Mouse (Mus musculus) liver, embryonic 14.5 days (tissue): ENCODE measurements around the gene Ppfia3. TPM values are rescaled to one million over a fixed set of nuclear protein-coding genes. Genes with fewer than 3 reads are reported as not detected.

Experiments
- ATAC-seq: fragments of 200-750 bp; cut with Nextera tagmentation; 2 replicates; pipeline ENCODE4 v1.8.0; 2017; ENCODE audit warnings: moderate number of reproducible peaks, mild to moderate bottlenecking, moderate library complexity; ENCODE audit not compliant: insufficient read depth
- DNase-seq, 3 experiments: peaks; one replicate each; pipeline ENCODE4 v3.0.0-alpha.2; 2012 to 2013; ENCODE audit warnings: low read depth in 3 of 3, low spot score in 3 of 3
- H3K27ac ChIP-seq: fragments of 300-500 bp; sonication (generic); 2 replicates; pipeline ENCODE4 v1.5.1; 2014; ENCODE audit warnings: moderate library complexity, mild to moderate bottlenecking, control low read depth, inconsistent platforms
- H3K27me3 ChIP-seq: fragments of 300-500 bp; sonication (generic); 2 replicates; pipeline ENCODE4 v1.6.1; 2014; ENCODE audit warnings: mild to moderate bottlenecking, low read length, moderate library complexity; ENCODE audit not compliant: control insufficient read depth, insufficient read depth
- H3K36me3 ChIP-seq: fragments of 300-500 bp; sonication (generic); replicated peaks from 2 replicates; pipeline ENCODE4 v1.6.1; 2014; ENCODE audit warnings: low read depth; ENCODE audit not compliant: control insufficient read depth, insufficient read depth
- H3K4me1 ChIP-seq, 2 experiments: fragments of 200-500 bp in 1 of 2; fragments of 300-500 bp in 1 of 2; sonication (generic) in 1 of 2; replicated peaks; 2 replicates each; pipeline ENCODE4 v1.6.1; 2012 to 2014; ENCODE audit warnings: antibody characterized with exemption in 1 of 2, inconsistent platforms in 1 of 2, low read length in 1 of 2; ENCODE audit not compliant: control insufficient read depth in 2 of 2, insufficient read depth in 2 of 2
- H3K4me2 ChIP-seq: fragments of 300-500 bp; sonication (generic); 2 replicates; pipeline ENCODE4 v1.6.1; 2014; ENCODE audit warnings: low read depth, mild to moderate bottlenecking, control low read depth, moderate library complexity
- H3K4me3 ChIP-seq, 2 experiments: fragments of 200-500 bp in 1 of 2; fragments of 300-500 bp in 1 of 2; sonication (generic) in 1 of 2; 2 replicates each; pipeline ENCODE4 v1.5.1; 2012 to 2014; ENCODE audit warnings: low read depth in 2 of 2, low read length in 2 of 2, mild to moderate bottlenecking in 2 of 2, control low read depth in 1 of 2, inconsistent platforms in 1 of 2, moderate library complexity in 1 of 2; ENCODE audit not compliant: insufficient read depth in 1 of 2
- H3K9ac ChIP-seq: fragments of 300-500 bp; sonication (generic); replicated peaks from 2 replicates; pipeline ENCODE4 v1.6.1; 2014; ENCODE audit warnings: mild to moderate bottlenecking, control low read depth, moderate library complexity
- H3K9me3 ChIP-seq: fragments of 300-500 bp; sonication (generic); 2 replicates; pipeline ENCODE4 v1.6.1; 2016; ENCODE audit warnings: low read length, mixed read lengths; ENCODE audit not compliant: control insufficient read depth
- CTCF ChIP-seq: IDR thresholded peaks from 2 replicates; pipeline ENCODE4 v1.5.1; 2016; ENCODE audit warnings: antibody characterized with exemption, low read depth, control low read depth
- EP300 ChIP-seq: IDR thresholded peaks from 2 replicates; pipeline ENCODE4 v1.6.1; 2016; ENCODE audit warnings: antibody characterized with exemption, low read depth
- WGBS: fragments of 180-500 bp; shearing (Covaris S2); extraction: QIAGEN DNeasy Blood & Tissue Kit; methylation state at CpG from one replicate; pipeline ENCODE4 v1.1.7; 2014; ENCODE audit not compliant: insufficient replicate concordance; 5-methylcytosine and 5-hydroxymethylcytosine counted together
- polyA plus RNA-seq, 2 experiments: library from polyadenylated mRNA; depleted of rRNA in 1 of 2; stranded (reverse) in 1 of 2; unstranded in 1 of 2; fragments of >200 nt; fragmentation: Nextera tagmentation in 1 of 2; extraction: Ambion mirVana in 1 of 2; gene quantifications; 2 replicates each; pipeline versions ENCODE4 v1.2.1 to v1.2.3; 2012 to 2014

Gene Ppfia3
- polyA plus RNA-seq, 2 experiments = 0.21 TPM; not detected in 1

GRCm38 (mm10) chr7:45312686-45313453 lies 53.9 kb downstream of the Ppfia3 start:
- 47% methylated on average over 10 of the region's 10 CpGs for WGBS
- H3K4me2 ChIP-seq = no peak overlapping the region
- no peaks in the 10 kb centered on the region for H3K36me3 ChIP-seq
- DNase-seq (no peak), ATAC-seq (no peak)
- H3K4me1 ChIP-seq = no peaks in the 10 kb centered on the region
- no peaks in the 10 kb centered on the region for H3K27me3 ChIP-seq
- no peaks in the 10 kb centered on the region for H3K9me3 ChIP-seq
- H3K9ac ChIP-seq = no peak overlapping the region
- H3K4me3 ChIP-seq = no peak overlapping the region
- TF ChIP-seq CTCF = no peak
- TF ChIP-seq EP300 = no peak
- H3K27ac ChIP-seq = no peak overlapping the region

DNA sequence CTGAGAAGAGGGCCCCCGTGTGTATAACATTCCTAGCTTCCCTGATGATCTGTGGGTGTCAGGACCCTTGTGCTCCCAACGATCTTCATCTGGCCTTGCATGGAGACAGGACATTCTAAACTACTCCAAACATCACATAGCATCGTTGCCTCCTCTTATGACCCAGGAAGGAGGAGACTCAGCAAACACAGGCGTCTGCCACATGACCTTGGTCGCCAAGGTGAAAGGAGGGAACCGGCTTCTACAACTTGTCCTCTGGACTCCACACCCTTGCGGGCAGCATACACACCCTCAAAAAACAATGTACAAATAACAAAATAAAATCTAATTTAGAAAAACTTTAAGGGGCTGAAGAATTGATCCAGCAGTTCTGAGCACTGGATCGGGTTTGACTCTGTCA lies 54.8 kb downstream of the Ppfia3 start:
- Histone ChIP-seq H3K27me3 (no peaks in the 10 kb centered on the region), H3K4me2 (no peak overlapping the region), H3K36me3 (no peaks in the 10 kb centered on the region), H3K4me1 (no peaks in the 10 kb centered on the region), H3K27ac (no peak overlapping the region), H3K9ac (no peak overlapping the region), H3K9me3 (no peaks in the 10 kb centered on the region), H3K4me3 (no peak overlapping the region)
- TF ChIP-seq EP300 (no peak), CTCF (no peak)
- 48% methylated on average over 8 of the region's 8 CpGs for WGBS
- DNase-seq (no peak), ATAC-seq (no peak)

DNA sequence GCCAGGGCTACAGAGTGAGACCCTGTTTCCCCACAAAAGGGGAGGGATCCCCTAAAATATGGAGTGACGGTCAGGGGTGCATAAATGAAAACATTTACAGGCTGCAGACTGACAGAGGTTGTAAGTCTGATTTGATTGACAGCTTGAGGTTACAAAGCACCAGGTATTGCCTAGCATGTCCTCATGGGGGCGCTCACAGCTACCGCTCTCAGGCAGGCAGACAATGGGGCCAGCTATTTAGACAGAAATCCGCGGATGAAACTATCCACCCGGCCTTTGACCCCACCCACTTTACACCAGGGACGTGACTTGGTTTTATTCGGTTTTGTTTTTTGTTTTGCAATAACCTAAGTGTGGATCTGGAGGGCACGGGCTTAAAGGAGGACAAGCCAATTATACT lies 57.4 kb downstream of the Ppfia3 start:
- no peak overlapping the region for H3K9ac ChIP-seq
- TF ChIP-seq CTCF = peak; percentile 68
- TF ChIP-seq EP300 = no peak
- H3K36me3 ChIP-seq = no peaks in the 10 kb centered on the region
- H3K4me3 ChIP-seq = no peak overlapping the region
- ATAC-seq (no peak), DNase-seq (peak; percentile 14 to 22 (median 14))
- H3K9me3 ChIP-seq = no peaks in the 10 kb centered on the region
- WGBS = 10% methylated on average over 9 of the region's 9 CpGs
- no peaks in the 10 kb centered on the region for H3K4me1 ChIP-seq
- H3K4me2 ChIP-seq = no peak overlapping the region
- no peak overlapping the region for H3K27ac ChIP-seq
- H3K27me3 ChIP-seq = no peaks in the 10 kb centered on the region

DNA sequence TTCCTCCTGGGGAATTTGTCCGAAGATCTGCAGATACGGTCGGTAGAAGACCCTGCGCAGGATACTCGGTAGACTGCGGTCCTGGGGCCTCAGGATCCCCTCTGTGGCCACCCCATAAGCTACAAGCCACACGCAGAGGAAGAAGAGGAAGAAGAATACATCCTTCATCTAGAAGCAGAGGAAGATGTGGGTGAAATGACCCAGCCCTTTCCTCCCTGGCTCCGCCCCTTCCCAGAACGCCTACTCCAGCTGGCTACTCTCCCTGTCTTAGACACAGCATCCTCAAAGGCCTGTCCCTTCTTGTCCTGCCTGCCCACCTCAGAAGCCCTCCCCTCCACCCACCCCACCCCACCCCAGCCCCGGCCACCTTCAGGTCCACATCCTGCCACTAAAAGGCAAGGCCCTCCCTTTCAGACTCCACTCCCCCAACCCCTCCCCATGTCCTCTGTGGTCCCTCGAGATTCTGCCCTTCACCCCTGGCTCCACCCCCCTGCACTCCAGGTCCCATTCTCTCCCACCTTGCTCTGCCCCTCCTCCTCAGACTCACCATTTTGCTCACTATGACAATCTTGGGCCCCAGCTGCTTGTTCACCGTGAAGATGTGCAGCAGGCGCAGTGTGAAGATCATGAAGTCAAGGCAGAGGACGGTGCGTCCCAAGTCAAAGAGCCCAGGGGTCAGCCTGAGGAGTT lies 58.1 kb downstream of the Ppfia3 start:
- DNase-seq = no peak
- Histone ChIP-seq H3K27ac (no peak overlapping the region), H3K4me1 (no peaks in the 10 kb centered on the region), H3K9ac (no peak overlapping the region), H3K4me2 (no peak overlapping the region), H3K9me3 (no peaks in the 10 kb centered on the region), H3K27me3 (no peaks in the 10 kb centered on the region), H3K36me3 (no peaks in the 10 kb centered on the region), H3K4me3 (no peak overlapping the region)
- ATAC-seq = no peak
- 28% methylated on average over 14 of the region's 15 CpGs for WGBS
- TF ChIP-seq EP300 (no peak), CTCF (no peak)

DNA sequence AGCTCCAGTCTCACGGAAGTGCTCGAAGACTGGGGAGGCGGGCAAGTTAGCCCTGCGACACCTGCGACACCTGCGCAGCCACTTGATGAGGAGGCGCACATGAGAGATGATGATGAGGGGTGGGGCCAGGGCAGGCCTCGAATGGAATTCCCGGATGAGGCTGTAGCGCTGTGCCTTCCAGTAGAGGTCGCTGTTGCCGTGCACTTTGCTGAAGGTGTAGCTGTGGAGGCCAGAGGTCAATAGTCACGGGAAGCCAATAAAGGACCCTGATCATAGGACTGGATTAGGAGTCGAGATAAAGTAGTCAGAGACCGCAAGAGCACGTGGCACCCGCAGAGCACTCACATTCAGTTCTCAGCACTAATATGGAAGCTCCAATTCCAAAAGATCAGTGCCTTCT lies 61.5 kb downstream of the Ppfia3 start:
- ATAC-seq = peak; percentile 51; the same call in 1 of the 2 replicates
- Histone ChIP-seq H3K9me3 (no peaks in the 10 kb centered on the region), H3K4me1 (no peaks in the 10 kb centered on the region), H3K4me3 (no peak overlapping the region), H3K9ac (no peak overlapping the region), H3K27me3 (no peaks in the 10 kb centered on the region; the same call in 1 of the 2 replicates), H3K36me3 (no peaks in the 10 kb centered on the region), H3K4me2 (no peak overlapping the region), H3K27ac (no peak overlapping the region)
- 4% methylated on average over 17 of the region's 17 CpGs for WGBS
- TF ChIP-seq EP300 (no peak), CTCF (peak; percentile 89)
- DNase-seq = peak; percentile 28 to 48 (median 39)
